Mouse (Mus musculus) stomach, embryonic 15.5 days (tissue): ENCODE measurements around the gene Fgf12. TPM values are rescaled to one million over a fixed set of nuclear protein-coding genes. Genes with fewer than 3 reads are reported as not detected.

Experiments used
- ATAC-seq: fragments of 200-750 bp; cut with Nextera tagmentation; 2 replicates; pipeline ENCODE4 v1.8.0; 2017; ENCODE audit warnings: low read depth, moderate number of reproducible peaks, moderate TSS enrichment; ENCODE audit not compliant: insufficient read depth, low FRiP score
- H3K27ac ChIP-seq: fragments of 300-500 bp; sonication (generic); 2 replicates; pipeline ENCODE4 v1.5.1; 2015; ENCODE audit warnings: mild to moderate bottlenecking, inconsistent platforms
- H3K27me3 ChIP-seq: fragments of 300-500 bp; sonication (generic); replicated peaks from 2 replicates; pipeline ENCODE4 v1.6.1; 2015; ENCODE audit warnings: inconsistent platforms
- H3K36me3 ChIP-seq: fragments of 300-500 bp; sonication (generic); 2 replicates; pipeline ENCODE4 v1.6.1; 2015; ENCODE audit warnings: inconsistent platforms
- H3K4me1 ChIP-seq: fragments of 300-500 bp; sonication (generic); 2 replicates; pipeline ENCODE4 v1.6.1; 2015; ENCODE audit warnings: inconsistent platforms
- H3K4me2 ChIP-seq: fragments of 300-500 bp; sonication (generic); 2 replicates; pipeline ENCODE4 v1.6.1; 2015; ENCODE audit warnings: mild to moderate bottlenecking, inconsistent platforms
- H3K4me3 ChIP-seq: fragments of 300-500 bp; sonication (generic); replicated peaks from 2 replicates; pipeline ENCODE4 v1.5.1; 2015; ENCODE audit warnings: inconsistent platforms
- H3K9ac ChIP-seq: fragments of 300-500 bp; sonication (generic); 2 replicates; pipeline ENCODE4 v1.6.1; 2015; ENCODE audit warnings: inconsistent platforms
- H3K9me3 ChIP-seq: fragments of 300-500 bp; sonication (generic); 2 replicates; pipeline ENCODE4 v1.6.1; 2016; ENCODE audit warnings: inconsistent platforms
- WGBS: fragments of 180-500 bp; shearing (Covaris S2); methylation state at CpG from one replicate; pipeline ENCODE4 v1.1.7; 2015; 5-methylcytosine and 5-hydroxymethylcytosine counted together
- polyA plus RNA-seq: library from polyadenylated mRNA; unstranded; fragments of >200 nt; fragmentation: Nextera tagmentation; extraction: Ambion mirVana; gene quantifications from 2 replicates; pipeline ENCODE4 v1.2.1, GENCODE M21; 2015

Fgf12 gene
- polyA plus RNA-seq, 1 experiment from 2014 or later = 2.4 TPM

- Histone ChIP-seq H3K9me3 (no peaks in the 10 kb centered on the region), H3K27ac (no peak overlapping the region), H3K36me3 (no peaks in the 10 kb centered on the region), H3K27me3 (no peaks in the 10 kb centered on the region), H3K4me3 (no peak overlapping the region), H3K9ac (no peak overlapping the region), H3K4me1 (no peaks in the 10 kb centered on the region), H3K4me2 (no peak overlapping the region)
- 81% methylated on average over 9 of the region's 9 CpGs for WGBS
- no peak for ATAC-seq
Observed at GRCm38 (mm10) chr16:28688861-28689385, 63.9 kb downstream of the Fgf12 start.

- Histone ChIP-seq H3K4me3 (no peak overlapping the region), H3K36me3 (no peaks in the 10 kb centered on the region), H3K27me3 (no peaks in the 10 kb centered on the region), H3K9me3 (no peaks in the 10 kb centered on the region), H3K27ac (no peak overlapping the region), H3K4me1 (no peaks in the 10 kb centered on the region), H3K4me2 (no peak overlapping the region), H3K9ac (no peak overlapping the region)
- no peak for ATAC-seq
- 81% methylated on average over 3 of the region's 3 CpGs for WGBS
Observed at GRCm38 (mm10) chr16:28681625-28682024, 71.2 kb downstream of the Fgf12 start.

GRCm38 (mm10) chr16:28668815-28669347 lies 84.0 kb downstream of the Fgf12 start:
- 79% methylated on average over 5 of the region's 5 CpGs for WGBS
- ATAC-seq = no peak
- Histone ChIP-seq H3K4me2 (no peak overlapping the region), H3K36me3 (no peaks in the 10 kb centered on the region), H3K27me3 (no peaks in the 10 kb centered on the region), H3K9me3 (no peaks in the 10 kb centered on the region), H3K4me3 (no peak overlapping the region), H3K9ac (no peak overlapping the region), H3K27ac (no peak overlapping the region), H3K4me1 (no peaks in the 10 kb centered on the region)

GRCm38 (mm10) chr16:28652640-28653039 lies 100.2 kb downstream of the Fgf12 start:
- ATAC-seq = no peak
- no peaks in the 10 kb centered on the region for H3K9me3 ChIP-seq
- H3K27me3 ChIP-seq = no peaks in the 10 kb centered on the region
- no peaks in the 10 kb centered on the region for H3K4me1 ChIP-seq
- no peak overlapping the region for H3K4me3 ChIP-seq
- H3K27ac ChIP-seq = no peak overlapping the region
- 87% methylated on average over 10 of the region's 10 CpGs for WGBS
- no peak overlapping the region for H3K9ac ChIP-seq
- no peak overlapping the region for H3K4me2 ChIP-seq
- no peaks in the 10 kb centered on the region for H3K36me3 ChIP-seq

- no peaks in the 10 kb centered on the region for H3K4me1 ChIP-seq
- no peaks in the 10 kb centered on the region for H3K36me3 ChIP-seq
- H3K4me2 ChIP-seq = no peak overlapping the region
- H3K4me3 ChIP-seq = no peak overlapping the region
- ATAC-seq = no peak
- WGBS = 52% methylated on average over 3 of the region's 3 CpGs
- no peak overlapping the region for H3K27ac ChIP-seq
- no peaks in the 10 kb centered on the region for H3K9me3 ChIP-seq
- no peaks in the 10 kb centered on the region for H3K27me3 ChIP-seq
- no peak overlapping the region for H3K9ac ChIP-seq
Observed at GRCm38 (mm10) chr16:28650589-28650988, 102.3 kb downstream of the Fgf12 start.

- no peak overlapping the region for H3K9ac ChIP-seq
- no peaks in the 10 kb centered on the region for H3K4me1 ChIP-seq
- no peak overlapping the region for H3K27ac ChIP-seq
- no peaks in the 10 kb centered on the region for H3K9me3 ChIP-seq
- no peaks in the 10 kb centered on the region for H3K27me3 ChIP-seq
- ATAC-seq = no peak
- 84% methylated on average over 3 of the region's 3 CpGs for WGBS
- H3K4me2 ChIP-seq = no peak overlapping the region
- no peak overlapping the region for H3K4me3 ChIP-seq
- no peaks in the 10 kb centered on the region for H3K36me3 ChIP-seq
Observed at GRCm38 (mm10) chr16:28645030-28645429, 107.8 kb downstream of the Fgf12 start.

GRCm38 (mm10) chr16:28631721-28632120 lies 121.1 kb downstream of the Fgf12 start:
- Histone ChIP-seq H3K9me3 (no peaks in the 10 kb centered on the region), H3K4me1 (no peaks in the 10 kb centered on the region), H3K4me3 (no peak overlapping the region), H3K27ac (no peak overlapping the region), H3K27me3 (no peaks in the 10 kb centered on the region), H3K36me3 (no peaks in the 10 kb centered on the region), H3K4me2 (no peak overlapping the region), H3K9ac (no peak overlapping the region)
- WGBS = 77% methylated on average over 5 of the region's 5 CpGs
- ATAC-seq = no peak

- ATAC-seq = no peak
- H3K4me2 ChIP-seq = no peak overlapping the region
- H3K4me1 ChIP-seq = no peaks in the 10 kb centered on the region
- H3K4me3 ChIP-seq = no peak overlapping the region
- H3K9me3 ChIP-seq = no peaks in the 10 kb centered on the region
- no peak overlapping the region for H3K9ac ChIP-seq
- H3K36me3 ChIP-seq = no peaks in the 10 kb centered on the region
- no peak overlapping the region for H3K27ac ChIP-seq
- no peaks in the 10 kb centered on the region for H3K27me3 ChIP-seq
- 81% methylated on average over 11 of the region's 11 CpGs for WGBS
Observed at GRCm38 (mm10) chr16:28630771-28631484, 121.9 kb downstream of the Fgf12 start.

GRCm38 (mm10) chr16:28626259-28626658 lies 126.6 kb downstream of the Fgf12 start:
- Histone ChIP-seq H3K4me1 (no peaks in the 10 kb centered on the region), H3K36me3 (no peaks in the 10 kb centered on the region)
- 80% methylated on average over 6 of the region's 6 CpGs for WGBS

GRCm38 (mm10) chr16:28625689-28626088 lies 127.2 kb downstream of the Fgf12 start:
- Histone ChIP-seq H3K4me2 (no peak overlapping the region), H3K9me3 (no peaks in the 10 kb centered on the region), H3K36me3 (no peaks in the 10 kb centered on the region), H3K9ac (no peak overlapping the region), H3K27ac (no peak overlapping the region), H3K4me1 (no peaks in the 10 kb centered on the region), H3K27me3 (no peaks in the 10 kb centered on the region), H3K4me3 (no peak overlapping the region)
- no peak for ATAC-seq
- WGBS = 55% methylated on average over 5 of the region's 5 CpGs

More at GRCm38 (mm10) chr16:28626259-28626658, 126.6 kb downstream of the Fgf12 start:
- Histone ChIP-seq H3K4me2 (no peak overlapping the region), H3K9me3 (no peaks in the 10 kb centered on the region), H3K9ac (no peak overlapping the region), H3K4me3 (no peak overlapping the region), H3K27ac (no peak overlapping the region), H3K27me3 (no peaks in the 10 kb centered on the region)
- ATAC-seq = no peak

GRCm38 (mm10) chr16:28614412-28614811 lies 138.5 kb downstream of the Fgf12 start:
- no peaks in the 10 kb centered on the region for H3K36me3 ChIP-seq
- ATAC-seq = no peak
- 73% methylated on average over 3 of the region's 3 CpGs for WGBS
- no peak overlapping the region for H3K9ac ChIP-seq
- H3K9me3 ChIP-seq = no peaks in the 10 kb centered on the region
- no peak overlapping the region for H3K4me3 ChIP-seq
- H3K27ac ChIP-seq = no peak overlapping the region
- H3K4me2 ChIP-seq = no peak overlapping the region
- no peaks in the 10 kb centered on the region for H3K4me1 ChIP-seq
- H3K27me3 ChIP-seq = no peaks in the 10 kb centered on the region

GRCm38 (mm10) chr16:28610940-28611339 lies 141.9 kb downstream of the Fgf12 start:
- Histone ChIP-seq H3K27ac (no peak overlapping the region), H3K4me3 (no peak overlapping the region), H3K4me2 (no peak overlapping the region), H3K36me3 (no peaks in the 10 kb centered on the region), H3K4me1 (no peaks in the 10 kb centered on the region), H3K9ac (no peak overlapping the region), H3K27me3 (no peaks in the 10 kb centered on the region), H3K9me3 (no peaks in the 10 kb centered on the region)
- WGBS = 26% methylated on average over 3 of the region's 3 CpGs
- ATAC-seq = no peak
